Mouse (Mus musculus): ENCODE measurements around the gene Dmrtc2. TPM values are rescaled to one million over a fixed set of nuclear protein-coding genes. Genes with fewer than 3 reads are reported as not detected.
"Not testable (repeated sequence)": the region's sequence is repeated elsewhere in the genome, so short reads cannot be mapped to it uniquely, and the experiment has no call there.

The Dmrtc2 gene
- polyA plus RNA-seq, 2 experiments from 2014 or later = not detected

- no peak for ATAC-seq
Observed at GRCm38 (mm10) chr7:24877588-24877987, 7.7 kb downstream of the Dmrtc2 start.

GRCm38 (mm10) chr7:24879620-24880019, 9.8 kb downstream of the Dmrtc2 start:
- no peak for ATAC-seq

GRCm38 (mm10) chr7:24882416-24883199, 12.8 kb downstream of the Dmrtc2 start:
- no peak for ATAC-seq

- peak; percentile 87 for ATAC-seq
Observed at GRCm38 (mm10) chr7:24883896-24884692, 14.2 kb downstream of the Dmrtc2 start, which contains the start of gene Rps19. Gene Rps19, plus strand, starts transcription at chr7:24884371.

GRCm38 (mm10) chr7:24884693-24885291, 14.9 kb downstream of the Dmrtc2 start:
- ATAC-seq = peak; percentile 8

- ATAC-seq = no peak
Observed at GRCm38 (mm10) chr7:24885468-24886307, 15.8 kb downstream of the Dmrtc2 start.

- ATAC-seq = no peak
Observed at GRCm38 (mm10) chr7:24886308-24886633, 16.4 kb downstream of the Dmrtc2 start.

- no peak for ATAC-seq
Observed at GRCm38 (mm10) chr7:24887096-24887495, 17.2 kb downstream of the Dmrtc2 start.

GRCm38 (mm10) chr7:24889431-24890220, 19.8 kb downstream of the Dmrtc2 start:
- ATAC-seq = no peak

- ATAC-seq = peak; percentile 43
Observed at GRCm38 (mm10) chr7:24890281-24891216, 20.7 kb downstream of the Dmrtc2 start.

GRCm38 (mm10) chr7:24891241-24892124, 21.6 kb downstream of the Dmrtc2 start:
- no peak for ATAC-seq

- peak; percentile 43 for ATAC-seq
Observed at GRCm38 (mm10) chr7:24892125-24892583, 22.3 kb downstream of the Dmrtc2 start.

GRCm38 (mm10) chr7:24895749-24896148, 25.9 kb downstream of the Dmrtc2 start:
- ATAC-seq = not testable (repeated sequence)

GRCm38 (mm10) chr7:24896269-24896668, 26.4 kb downstream of the Dmrtc2 start:
- no peak for ATAC-seq

- no peak for ATAC-seq
Observed at GRCm38 (mm10) chr7:24897224-24897623, 27.4 kb downstream of the Dmrtc2 start, which contains the start of gene Cd79a. Gene Cd79a, plus strand, starts transcription at chr7:24897381.

- no peak for ATAC-seq
Observed at GRCm38 (mm10) chr7:24897959-24898358, 28.1 kb downstream of the Dmrtc2 start.

GRCm38 (mm10) chr7:24901114-24901513, 31.3 kb downstream of the Dmrtc2 start:
- no peak for ATAC-seq

- ATAC-seq = peak; percentile 52
Observed at GRCm38 (mm10) chr7:24901842-24902241, 32.0 kb downstream of the Dmrtc2 start.

GRCm38 (mm10) chr7:24902264-24902629, 32.4 kb downstream of the Dmrtc2 start:
- no peak for ATAC-seq
